Mouse (Mus musculus) limb, embryonic 14.5 days (tissue): ENCODE data around the gene Trim40. TPM values are rescaled to one million over a fixed set of nuclear protein-coding genes. Genes with fewer than 3 reads are reported as not detected.
A peak's percentile ranks its signal among the peaks of the same experiment; 100 is the strongest.

ENCODE experiments used
- ATAC-seq: fragments of 200-750 bp; cut with Nextera tagmentation; 2 replicates; pipeline ENCODE4 v1.8.0; 2017; ENCODE audit warnings: low read depth, moderate number of reproducible peaks, moderate TSS enrichment; ENCODE audit not compliant: low FRiP score
- DNase-seq: peaks from one replicate; pipeline ENCODE4 v3.0.0-alpha.2; 2015; ENCODE audit warnings: low spot score
- H3K27ac ChIP-seq: fragments of 300-500 bp; sonication (generic); replicated peaks from 2 replicates; pipeline ENCODE4 v1.5.1; 2014; ENCODE audit warnings: low read depth, mild to moderate bottlenecking, low read length, moderate library complexity, mixed read lengths
- H3K27me3 ChIP-seq: fragments of 300-500 bp; sonication (generic); 2 replicates; pipeline ENCODE4 v1.6.1; 2014; ENCODE audit warnings: low read length, mixed read lengths; ENCODE audit not compliant: control insufficient read depth, insufficient read depth
- H3K36me3 ChIP-seq: fragments of 300-500 bp; sonication (generic); 2 replicates; pipeline ENCODE4 v1.6.1; 2014; ENCODE audit warnings: mild to moderate bottlenecking, low read length, moderate library complexity, mixed read lengths; ENCODE audit not compliant: control insufficient read depth, insufficient read depth
- H3K4me1 ChIP-seq: fragments of 300-500 bp; sonication (generic); 2 replicates; pipeline ENCODE4 v1.6.1; 2014; ENCODE audit warnings: antibody characterized with exemption, low read length, mixed read lengths; ENCODE audit not compliant: control insufficient read depth, insufficient read depth
- H3K4me2 ChIP-seq: fragments of 300-500 bp; sonication (generic); replicated peaks from 2 replicates; pipeline ENCODE4 v1.6.1; 2014; ENCODE audit warnings: low read depth, mild to moderate bottlenecking, low read length, moderate library complexity; ENCODE audit not compliant: severe bottlenecking
- H3K4me3 ChIP-seq: fragments of 300-500 bp; sonication (generic); replicated peaks from 2 replicates; pipeline ENCODE4 v1.5.1; 2014; ENCODE audit warnings: low read length
- H3K9ac ChIP-seq: fragments of 300-500 bp; sonication (generic); 2 replicates; pipeline ENCODE4 v1.6.1; 2014; ENCODE audit warnings: mild to moderate bottlenecking, low read depth, low read length, moderate library complexity; ENCODE audit not compliant: severe bottlenecking
- H3K9me3 ChIP-seq: fragments of 300-500 bp; sonication (generic); 2 replicates; pipeline ENCODE4 v1.6.1; 2016; ENCODE audit warnings: low read length; ENCODE audit not compliant: control insufficient read depth
- POLR2A ChIP-seq: fragments of 200-500 bp; IDR thresholded peaks from 2 replicates; pipeline ENCODE4 v1.8.0; 2012; ENCODE audit warnings: inconsistent platforms, mild to moderate bottlenecking, moderate library complexity, borderline replicate concordance; ENCODE audit not compliant: insufficient read depth, insufficient read length; ENCODE audit errors: extremely low read depth
- WGBS: fragments of 180-500 bp; shearing (Covaris S2); extraction: QIAGEN DNeasy Blood & Tissue Kit; methylation state at CpG from one replicate; pipeline ENCODE4 v1.1.7; 2014; 5-methylcytosine and 5-hydroxymethylcytosine counted together
- polyA plus RNA-seq, 2 experiments: library from polyadenylated mRNA; depleted of rRNA in 1 of 2; stranded (reverse) in 1 of 2; unstranded in 1 of 2; fragments of >200 nt; fragmentation: Nextera tagmentation in 1 of 2; extraction: Ambion mirVana in 1 of 2; gene quantifications; 2 replicates each; pipeline versions ENCODE4 v1.2.1 to v1.2.3; 2012 to 2014

Trim40 gene
- polyA plus RNA-seq, 2 experiments: not detected

GRCm38 (mm10) chr17:36839931-36840330 lies 50.0 kb downstream of the Trim40 start:
- Histone ChIP-seq H3K27me3 (no peaks in the 10 kb centered on the region), H3K36me3 (peaks cover 8% of the 10 kb centered on the region; the same call in 1 of the 2 replicates), H3K4me3 (no peak overlapping the region), H3K27ac (no peak overlapping the region), H3K4me2 (no peak overlapping the region), H3K9ac (no peak overlapping the region), H3K9me3 (no peaks in the 10 kb centered on the region), H3K4me1 (peaks cover 10% of the 10 kb centered on the region)
- TF ChIP-seq POLR2A: no peak
- no peak for ATAC-seq
- DNase-seq: no peak
- 57% methylated on average over 3 of the region's 3 CpGs for WGBS

GRCm38 (mm10) chr17:36839001-36839400 lies 50.9 kb downstream of the Trim40 start:
- DNase-seq (no peak), ATAC-seq (no peak)
- Histone ChIP-seq H3K9ac (no peak overlapping the region), H3K36me3 (peaks cover 8% of the 10 kb centered on the region; the same call in 1 of the 2 replicates), H3K27ac (no peak overlapping the region), H3K27me3 (no peaks in the 10 kb centered on the region), H3K4me3 (no peak overlapping the region), H3K4me2 (no peak overlapping the region), H3K4me1 (peaks cover 10% of the 10 kb centered on the region), H3K9me3 (no peaks in the 10 kb centered on the region)
- no peak for TF ChIP-seq POLR2A
- WGBS: 79% methylated on average over 5 of the region's 5 CpGs

- WGBS: under 1% methylated on average over 39 of the region's 58 CpGs
- H3K27ac ChIP-seq: peak within 1 kb of the TSS; percentile 95
- no peaks in the 10 kb centered on the region for H3K27me3 ChIP-seq
- peak within 1 kb of the TSS; percentile 64 for H3K4me2 ChIP-seq
- peak; percentile 73; the same call in 1 of the 2 replicates for TF ChIP-seq POLR2A
- H3K4me1 ChIP-seq: peaks cover 10% of the 10 kb centered on the region
- peak within 1 kb of the TSS; percentile 90 for H3K9ac ChIP-seq
- H3K4me3 ChIP-seq: peak within 1 kb of the TSS; percentile 77
- ATAC-seq (peak; percentile 98), DNase-seq (peak; percentile 96)
- H3K36me3 ChIP-seq: peaks cover 5% of the 10 kb centered on the region; the same call in 1 of the 2 replicates
- no peaks in the 10 kb centered on the region for H3K9me3 ChIP-seq
Observed at GRCm38 (mm10) chr17:36836874-36837647, 52.9 kb downstream of the Trim40 start, which contains the start of gene Trim26. Gene Trim26 (plus strand): TSS chr17:36837134.

- Histone ChIP-seq H3K27me3 (no peaks in the 10 kb centered on the region), H3K9ac (peak overlapping the region; percentile 90), H3K4me3 (peak overlapping the region; percentile 77), H3K4me1 (peaks cover 10% of the 10 kb centered on the region), H3K4me2 (peak overlapping the region; percentile 64), H3K36me3 (peaks cover 5% of the 10 kb centered on the region; the same call in 1 of the 2 replicates), H3K27ac (peak overlapping the region; percentile 95), H3K9me3 (no peaks in the 10 kb centered on the region)
- no peak; the same call in 1 of the 2 replicates for ATAC-seq
- WGBS: 8% methylated on average over 3 of the region's 3 CpGs
- DNase-seq: no peak
- no peak for TF ChIP-seq POLR2A
Observed at GRCm38 (mm10) chr17:36836427-36836812, 53.5 kb downstream of the Trim40 start.

- DNase-seq (peak; percentile 83), ATAC-seq (no peak)
- no peaks in the 10 kb centered on the region for H3K9me3 ChIP-seq
- no peak for TF ChIP-seq POLR2A
- H3K36me3 ChIP-seq: peaks cover 5% of the 10 kb centered on the region; the same call in 1 of the 2 replicates
- H3K4me1 ChIP-seq: peaks cover 10% of the 10 kb centered on the region
- 32% methylated on average over 12 of the region's 12 CpGs for WGBS
- H3K4me3 ChIP-seq: peak overlapping the region; percentile 77
- H3K9ac ChIP-seq: no peak overlapping the region
- H3K4me2 ChIP-seq: peak overlapping the region; percentile 64
- peak overlapping the region; percentile 95 for H3K27ac ChIP-seq
- no peaks in the 10 kb centered on the region for H3K27me3 ChIP-seq
Observed at GRCm38 (mm10) chr17:36835591-36836426, 54.1 kb downstream of the Trim40 start.
